Mouse (Mus musculus): Measurements from ENCODE around the gene Fkbpl. TPM values are rescaled to one million over a fixed set of nuclear protein-coding genes. Genes with fewer than 3 reads are reported as not detected.

The Fkbpl gene
- total and polyA plus RNA-seq, 2 experiments from 2014 or later = 6.1 to 10.4 TPM

GRCm38 (mm10) chr17:34655581-34655991 lies 11.0 kb downstream of the Fkbpl start:
- 24% methylated on average over 4 of the region's 4 CpGs for WGBS
- TF ChIP-seq CTCF (IDR thresholded peaks at IDR 0.05; ENCODE audit: low read depth) = peak; percentile 52
- H3K9ac ChIP-seq (replicated peaks; ENCODE audit: low read length) = no peak overlapping the region
- DNase-seq (ENCODE audit: low spot score) (peak; percentile 77), ATAC-seq (peak; percentile 70)
- 0 out of 2 replicates have a peak overlapping the region, but pooled peaks have one; percentile 38 for H3K27ac ChIP-seq
- peaks cover 10% of the 10 kb centered on the region; the same call in 1 of the 2 replicates for H3K4me1 ChIP-seq (ENCODE audit: insufficient read depth, low read length)
- H3K36me3 ChIP-seq (ENCODE audit: insufficient read depth, low read length) = peaks cover 30% of the 10 kb centered on the region
- H3K4me3 ChIP-seq (ENCODE audit: low read length) = no peak overlapping the region
- peaks cover under 1% of the 10 kb centered on the region; the same call in 1 of the 2 replicates for H3K27me3 ChIP-seq (ENCODE audit: insufficient read depth, low read length)
- no peaks in the 10 kb centered on the region for H3K9me3 ChIP-seq (ENCODE audit: low read length)
- H3K4me2 ChIP-seq (ENCODE audit: low read depth, low read length) = no peak overlapping the region

GRCm38 (mm10) chr17:34656666-34657065 lies 12.1 kb downstream of the Fkbpl start:
- Histone ChIP-seq H3K27me3 (ENCODE audit: insufficient read depth, low read length) (peaks cover 5% of the 10 kb centered on the region; the same call in 1 of the 2 replicates), H3K27ac (no peak overlapping the region), H3K4me1 (ENCODE audit: insufficient read depth, low read length) (peaks cover 10% of the 10 kb centered on the region; the same call in 1 of the 2 replicates), H3K4me2 (ENCODE audit: low read depth, low read length) (no peak overlapping the region), H3K9me3 (ENCODE audit: low read length) (no peaks in the 10 kb centered on the region), H3K4me3 (ENCODE audit: low read length) (no peak overlapping the region), H3K36me3 (ENCODE audit: insufficient read depth, low read length) (peaks cover 21% of the 10 kb centered on the region), H3K9ac (replicated peaks; ENCODE audit: low read length) (no peak overlapping the region)
- ATAC-seq (no peak), DNase-seq (ENCODE audit: low spot score) (no peak)
- 29% methylated on average over 8 of the region's 8 CpGs for WGBS
- TF ChIP-seq CTCF (IDR thresholded peaks at IDR 0.05; ENCODE audit: low read depth) = no peak

- ATAC-seq = no peak
- TF ChIP-seq CTCF (IDR thresholded peaks at IDR 0.05; ENCODE audit: low read depth) = no peak
- no peak overlapping the region for H3K4me3 ChIP-seq (ENCODE audit: low read length)
- 33% methylated on average over 2 of the region's 2 CpGs for WGBS
- H3K4me2 ChIP-seq (ENCODE audit: low read depth, low read length) = no peak overlapping the region
- H3K9me3 ChIP-seq (ENCODE audit: low read length) = no peaks in the 10 kb centered on the region
- H3K4me1 ChIP-seq (ENCODE audit: insufficient read depth, low read length) = peaks cover 10% of the 10 kb centered on the region; the same call in 1 of the 2 replicates
- no peak overlapping the region for H3K9ac ChIP-seq (replicated peaks; ENCODE audit: low read length)
- peaks cover 5% of the 10 kb centered on the region; the same call in 1 of the 2 replicates for H3K27me3 ChIP-seq (ENCODE audit: insufficient read depth, low read length)
- H3K36me3 ChIP-seq (ENCODE audit: insufficient read depth, low read length) = peaks cover 16% of the 10 kb centered on the region
- DNase-seq (ENCODE audit: low spot score) = no peak
- H3K27ac ChIP-seq = no peak overlapping the region
Measured at GRCm38 (mm10) chr17:34657271-34657670, 12.7 kb downstream of the Fkbpl start.

GRCm38 (mm10) chr17:34658145-34658544 lies 13.6 kb downstream of the Fkbpl start:
- WGBS = 85% methylated on average over 2 of the region's 2 CpGs
- Histone ChIP-seq H3K27me3 (ENCODE audit: insufficient read depth, low read length) (peaks cover 5% of the 10 kb centered on the region; the same call in 1 of the 2 replicates), H3K9me3 (ENCODE audit: low read length) (no peaks in the 10 kb centered on the region), H3K4me2 (ENCODE audit: low read depth, low read length) (no peak overlapping the region), H3K36me3 (ENCODE audit: insufficient read depth, low read length) (peaks cover 7% of the 10 kb centered on the region), H3K27ac (no peak overlapping the region), H3K9ac (replicated peaks; ENCODE audit: low read length) (no peak overlapping the region), H3K4me1 (ENCODE audit: insufficient read depth, low read length) (peaks cover 10% of the 10 kb centered on the region; the same call in 1 of the 2 replicates), H3K4me3 (ENCODE audit: low read length) (no peak overlapping the region)
- no peak for DNase-seq (ENCODE audit: low spot score)
- TF ChIP-seq CTCF (IDR thresholded peaks at IDR 0.05; ENCODE audit: low read depth) = no peak
- ATAC-seq = no peak

DNA sequence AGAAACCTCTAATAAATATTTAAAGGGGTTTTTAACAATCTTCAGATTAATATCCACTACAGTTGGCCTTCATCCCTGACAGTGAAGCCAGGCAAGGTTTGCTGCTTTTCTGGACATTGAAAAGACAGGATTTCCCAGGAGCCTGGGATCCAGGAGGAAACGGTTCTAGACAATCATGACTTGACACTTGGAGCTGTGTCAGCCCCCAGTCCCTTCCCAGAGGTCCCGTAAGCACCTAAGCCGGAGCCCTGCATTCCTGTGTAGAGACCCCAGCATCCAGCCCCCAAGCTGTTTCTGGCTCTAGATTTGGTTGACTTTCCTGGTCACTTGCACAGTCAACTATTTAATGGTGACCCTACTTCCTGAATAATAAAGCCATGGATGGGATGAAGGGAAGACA lies 14.0 kb downstream of the Fkbpl start:
- no peak for TF ChIP-seq CTCF (IDR thresholded peaks at IDR 0.05; ENCODE audit: low read depth)
- 84% methylated on average over 3 of the region's 3 CpGs for WGBS
- no peaks in the 10 kb centered on the region for H3K9me3 ChIP-seq (ENCODE audit: low read length)
- no peak overlapping the region for H3K27ac ChIP-seq
- no peak overlapping the region for H3K4me3 ChIP-seq (ENCODE audit: low read length)
- H3K4me2 ChIP-seq (ENCODE audit: low read depth, low read length) = no peak overlapping the region
- H3K9ac ChIP-seq (replicated peaks; ENCODE audit: low read length) = no peak overlapping the region
- no peak for ATAC-seq
- peaks cover 10% of the 10 kb centered on the region; the same call in 1 of the 2 replicates for H3K4me1 ChIP-seq (ENCODE audit: insufficient read depth, low read length)
- no peak for DNase-seq (ENCODE audit: low spot score)
- H3K36me3 ChIP-seq (ENCODE audit: insufficient read depth, low read length) = peaks cover 3% of the 10 kb centered on the region; the same call in 1 of the 2 replicates
- peaks cover 5% of the 10 kb centered on the region; the same call in 1 of the 2 replicates for H3K27me3 ChIP-seq (ENCODE audit: insufficient read depth, low read length)

DNA sequence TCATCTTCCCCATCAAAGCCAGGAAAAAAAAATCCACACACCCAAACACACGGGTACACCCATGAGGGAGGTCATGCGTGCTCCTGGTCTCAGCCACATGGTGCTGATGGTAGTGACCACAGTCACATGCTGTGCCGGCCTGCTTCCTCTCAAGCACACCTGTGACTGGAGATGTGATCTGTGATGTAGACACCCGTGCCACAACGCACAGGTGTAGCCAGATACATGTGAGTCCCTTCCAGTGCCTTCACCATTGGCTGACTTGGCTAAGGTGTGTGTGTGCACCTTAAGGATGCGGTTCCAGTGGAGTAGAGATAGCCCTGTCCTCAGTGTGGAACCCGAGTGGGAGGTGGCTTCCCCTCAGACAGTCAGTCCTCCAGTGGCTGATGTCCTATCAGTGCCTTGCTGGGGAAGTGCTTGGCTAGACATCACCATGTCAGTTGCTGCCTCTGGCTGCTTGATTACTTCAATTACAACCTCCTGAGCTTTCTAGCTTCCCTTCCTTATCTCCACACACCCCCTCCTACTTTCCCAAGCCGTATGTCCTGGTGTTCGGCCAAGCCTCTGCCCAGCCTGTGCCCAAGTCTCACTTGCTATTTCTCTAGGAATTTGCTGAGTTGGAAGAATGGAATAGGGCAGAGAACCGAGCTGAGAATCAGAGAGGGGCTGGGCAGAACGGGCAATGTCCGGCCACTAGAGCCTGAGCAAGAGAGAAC lies 14.8 kb downstream of the Fkbpl start:
- WGBS = 64% methylated on average over 12 of the region's 12 CpGs
- Histone ChIP-seq H3K4me1 (ENCODE audit: insufficient read depth, low read length) (peaks cover 10% of the 10 kb centered on the region; the same call in 1 of the 2 replicates), H3K9ac (replicated peaks; ENCODE audit: low read length) (no peak overlapping the region), H3K27ac (no peak overlapping the region), H3K36me3 (ENCODE audit: insufficient read depth, low read length) (no peaks in the 10 kb centered on the region; the same call in 1 of the 2 replicates), H3K9me3 (ENCODE audit: low read length) (no peaks in the 10 kb centered on the region), H3K4me3 (ENCODE audit: low read length) (no peak overlapping the region), H3K27me3 (ENCODE audit: insufficient read depth, low read length) (peaks cover 5% of the 10 kb centered on the region; the same call in 1 of the 2 replicates), H3K4me2 (ENCODE audit: low read depth, low read length) (no peak overlapping the region)
- DNase-seq (ENCODE audit: low spot score) (no peak), ATAC-seq (no peak)
- no peak for TF ChIP-seq CTCF (IDR thresholded peaks at IDR 0.05; ENCODE audit: low read depth)

DNA sequence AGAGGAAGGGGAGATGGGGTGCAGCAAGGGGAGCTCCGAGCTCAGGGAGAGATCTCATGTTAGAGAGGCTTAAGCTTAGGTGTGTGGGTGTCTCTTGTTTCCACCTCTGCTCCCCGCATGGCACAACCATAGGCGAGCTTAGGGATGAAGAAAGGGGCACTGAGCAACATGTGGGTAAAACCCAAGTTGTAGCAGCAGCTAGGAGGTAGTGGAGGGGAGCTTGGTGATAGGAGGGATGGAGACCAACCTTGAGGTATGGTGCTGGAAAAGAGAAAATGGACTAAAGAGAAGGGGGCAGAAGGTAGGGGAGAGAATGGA lies 15.3 kb downstream of the Fkbpl start:
- DNase-seq (ENCODE audit: low spot score) = no peak
- no peak overlapping the region for H3K4me2 ChIP-seq (ENCODE audit: low read depth, low read length)
- peaks cover 10% of the 10 kb centered on the region; the same call in 1 of the 2 replicates for H3K4me1 ChIP-seq (ENCODE audit: insufficient read depth, low read length)
- ATAC-seq = no peak
- H3K36me3 ChIP-seq (ENCODE audit: insufficient read depth, low read length) = no peaks in the 10 kb centered on the region
- no peak for TF ChIP-seq CTCF (IDR thresholded peaks at IDR 0.05; ENCODE audit: low read depth)
- WGBS = 64% methylated on average over 3 of the region's 3 CpGs
- no peak overlapping the region for H3K9ac ChIP-seq (replicated peaks; ENCODE audit: low read length)
- no peak overlapping the region for H3K4me3 ChIP-seq (ENCODE audit: low read length)
- H3K27me3 ChIP-seq (ENCODE audit: insufficient read depth, low read length) = peaks cover 5% of the 10 kb centered on the region; the same call in 1 of the 2 replicates
- H3K9me3 ChIP-seq (ENCODE audit: low read length) = no peaks in the 10 kb centered on the region
- H3K27ac ChIP-seq = no peak overlapping the region

Measured in hindbrain, postnatal 0 days (tissue).